Mouse (Mus musculus) liver, embryonic 14.5 days (tissue): ENCODE data around the gene Gm14226. TPM values are rescaled to one million over a fixed set of nuclear protein-coding genes. Genes with fewer than 3 reads are reported as not detected.
"Not testable (repeated sequence)": the region's sequence is repeated elsewhere in the genome, so short reads cannot be mapped to it uniquely, and the experiment has no call there.

Source experiments
- ATAC-seq: fragments of 200-750 bp; cut with Nextera tagmentation; 2 replicates; pipeline ENCODE4 v1.8.0; 2017; ENCODE audit warnings: moderate number of reproducible peaks, mild to moderate bottlenecking, moderate library complexity; ENCODE audit not compliant: insufficient read depth
- DNase-seq, 3 experiments: peaks; one replicate each; pipeline ENCODE4 v3.0.0-alpha.2; 2012 to 2013; ENCODE audit warnings: low read depth in 3 of 3, low spot score in 3 of 3
- H3K27ac ChIP-seq: fragments of 300-500 bp; sonication (generic); 2 replicates; pipeline ENCODE4 v1.5.1; 2014; ENCODE audit warnings: moderate library complexity, mild to moderate bottlenecking, control low read depth, inconsistent platforms
- H3K27me3 ChIP-seq: fragments of 300-500 bp; sonication (generic); 2 replicates; pipeline ENCODE4 v1.6.1; 2014; ENCODE audit warnings: mild to moderate bottlenecking, low read length, moderate library complexity; ENCODE audit not compliant: control insufficient read depth, insufficient read depth
- H3K36me3 ChIP-seq: fragments of 300-500 bp; sonication (generic); replicated peaks from 2 replicates; pipeline ENCODE4 v1.6.1; 2014; ENCODE audit warnings: low read depth; ENCODE audit not compliant: control insufficient read depth, insufficient read depth
- H3K4me1 ChIP-seq, 2 experiments: fragments of 200-500 bp in 1 of 2; fragments of 300-500 bp in 1 of 2; sonication (generic) in 1 of 2; replicated peaks; 2 replicates each; pipeline ENCODE4 v1.6.1; 2012 to 2014; ENCODE audit warnings: antibody characterized with exemption in 1 of 2, inconsistent platforms in 1 of 2, low read length in 1 of 2; ENCODE audit not compliant: control insufficient read depth in 2 of 2, insufficient read depth in 2 of 2
- H3K4me2 ChIP-seq: fragments of 300-500 bp; sonication (generic); 2 replicates; pipeline ENCODE4 v1.6.1; 2014; ENCODE audit warnings: low read depth, mild to moderate bottlenecking, control low read depth, moderate library complexity
- H3K4me3 ChIP-seq, 2 experiments: fragments of 200-500 bp in 1 of 2; fragments of 300-500 bp in 1 of 2; sonication (generic) in 1 of 2; 2 replicates each; pipeline ENCODE4 v1.5.1; 2012 to 2014; ENCODE audit warnings: low read depth in 2 of 2, low read length in 2 of 2, mild to moderate bottlenecking in 2 of 2, control low read depth in 1 of 2, inconsistent platforms in 1 of 2, moderate library complexity in 1 of 2; ENCODE audit not compliant: insufficient read depth in 1 of 2
- H3K9ac ChIP-seq: fragments of 300-500 bp; sonication (generic); replicated peaks from 2 replicates; pipeline ENCODE4 v1.6.1; 2014; ENCODE audit warnings: mild to moderate bottlenecking, control low read depth, moderate library complexity
- H3K9me3 ChIP-seq: fragments of 300-500 bp; sonication (generic); 2 replicates; pipeline ENCODE4 v1.6.1; 2016; ENCODE audit warnings: low read length, mixed read lengths; ENCODE audit not compliant: control insufficient read depth
- CTCF ChIP-seq: IDR thresholded peaks from 2 replicates; pipeline ENCODE4 v1.5.1; 2016; ENCODE audit warnings: antibody characterized with exemption, low read depth, control low read depth
- EP300 ChIP-seq: IDR thresholded peaks from 2 replicates; pipeline ENCODE4 v1.6.1; 2016; ENCODE audit warnings: antibody characterized with exemption, low read depth
- WGBS: fragments of 180-500 bp; shearing (Covaris S2); extraction: QIAGEN DNeasy Blood & Tissue Kit; methylation state at CpG from one replicate; pipeline ENCODE4 v1.1.7; 2014; ENCODE audit not compliant: insufficient replicate concordance; 5-methylcytosine and 5-hydroxymethylcytosine counted together
- polyA plus RNA-seq, 2 experiments: library from polyadenylated mRNA; depleted of rRNA in 1 of 2; stranded (reverse) in 1 of 2; unstranded in 1 of 2; fragments of >200 nt; fragmentation: Nextera tagmentation in 1 of 2; extraction: Ambion mirVana in 1 of 2; gene quantifications; 2 replicates each; pipeline versions ENCODE4 v1.2.1 to v1.2.3; 2012 to 2014

Gene Gm14226
- polyA plus RNA-seq (2012; rRNA removed): 0.14 and 0.16 TPM in 2 replicates
- polyA plus RNA-seq (2014; fragmentation: Nextera tagmentation; extraction: Ambion mirVana): 0.36 and 0.49 TPM in 2 replicates

DNA sequence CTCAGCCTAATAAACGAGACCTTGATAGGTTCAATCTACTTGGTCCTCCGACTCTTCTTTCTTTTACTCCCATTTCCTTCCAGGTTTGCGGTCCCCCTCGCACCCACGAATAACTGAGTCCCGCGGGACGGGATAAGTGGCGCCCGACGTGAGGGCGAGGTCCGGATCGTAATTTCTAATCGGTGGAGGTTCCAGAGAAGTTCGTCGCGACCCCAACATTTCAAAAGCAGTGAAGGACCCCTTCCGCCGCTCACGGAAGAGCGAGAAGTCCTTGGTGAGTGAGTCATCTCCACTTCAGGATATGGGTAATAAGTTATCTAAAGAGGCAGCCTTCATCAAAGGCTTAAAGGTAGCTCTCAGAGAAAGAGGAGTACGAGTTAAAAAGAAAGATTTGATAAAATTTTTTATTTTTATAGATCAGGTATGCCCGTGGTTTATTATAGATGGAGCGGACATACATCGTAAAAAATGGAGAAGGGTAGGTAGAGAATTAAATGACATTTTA lies at the start of gene Gm14226:
Gm14226 (plus strand) TSS at position 16 of the 505 bp plus-strand sequence.
- Histone ChIP-seq H3K27me3 (peaks cover 10% of the 10 kb centered on the region), H3K9ac (peak within 1 kb of the TSS; percentile 53), H3K4me3 (peak within 1 kb of the TSS; percentile 59 to 65), H3K4me2 (peak within 1 kb of the TSS; percentile 95)
- H3K4me1 ChIP-seq, H3K9me3 ChIP-seq, DNase-seq, H3K36me3 ChIP-seq, ATAC-seq, H3K27ac ChIP-seq: not testable (repeated sequence)
- WGBS: under 1% methylated on average over 23 of the region's 26 CpGs

DNA sequence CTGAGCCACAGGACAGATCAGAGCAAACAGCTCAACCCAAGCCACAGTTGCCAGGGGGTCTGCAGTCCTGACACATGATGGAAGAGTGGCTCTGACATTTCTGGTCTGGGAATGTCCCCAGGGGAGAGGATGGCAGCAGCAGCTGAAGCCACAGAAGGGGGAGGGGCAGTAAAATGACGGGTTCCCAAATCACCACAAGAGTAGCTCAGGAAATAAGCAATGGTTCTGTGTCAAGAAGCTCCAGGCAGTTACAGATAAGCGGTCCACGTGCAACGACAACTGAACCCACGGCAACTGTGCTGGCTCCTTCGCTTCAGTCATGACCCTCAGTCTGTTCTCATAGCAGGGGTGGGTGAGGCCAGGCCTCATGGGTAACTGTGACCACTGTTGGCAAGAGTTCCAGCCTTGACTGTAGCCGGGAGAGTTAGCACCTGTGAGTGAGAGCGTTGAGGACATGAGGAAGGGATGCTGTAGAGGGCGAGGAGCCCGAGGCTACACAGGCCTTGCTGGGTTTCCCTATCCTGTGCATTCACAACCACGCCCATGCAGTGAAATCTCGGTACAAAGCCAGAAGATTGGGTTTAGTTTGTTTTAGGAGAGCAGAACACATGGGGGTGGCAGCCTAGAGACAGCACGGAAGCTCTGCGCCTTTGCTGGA lies 48.2 kb upstream of the Gm14226 start:
- ATAC-seq, DNase-seq, H3K27me3 ChIP-seq, H3K9ac ChIP-seq, H3K27ac ChIP-seq, H3K9me3 ChIP-seq, H3K4me3 ChIP-seq, H3K4me2 ChIP-seq, H3K4me1 ChIP-seq, H3K36me3 ChIP-seq: not testable (repeated sequence)
- WGBS: 31% methylated on average over 14 of the region's 14 CpGs

DNA sequence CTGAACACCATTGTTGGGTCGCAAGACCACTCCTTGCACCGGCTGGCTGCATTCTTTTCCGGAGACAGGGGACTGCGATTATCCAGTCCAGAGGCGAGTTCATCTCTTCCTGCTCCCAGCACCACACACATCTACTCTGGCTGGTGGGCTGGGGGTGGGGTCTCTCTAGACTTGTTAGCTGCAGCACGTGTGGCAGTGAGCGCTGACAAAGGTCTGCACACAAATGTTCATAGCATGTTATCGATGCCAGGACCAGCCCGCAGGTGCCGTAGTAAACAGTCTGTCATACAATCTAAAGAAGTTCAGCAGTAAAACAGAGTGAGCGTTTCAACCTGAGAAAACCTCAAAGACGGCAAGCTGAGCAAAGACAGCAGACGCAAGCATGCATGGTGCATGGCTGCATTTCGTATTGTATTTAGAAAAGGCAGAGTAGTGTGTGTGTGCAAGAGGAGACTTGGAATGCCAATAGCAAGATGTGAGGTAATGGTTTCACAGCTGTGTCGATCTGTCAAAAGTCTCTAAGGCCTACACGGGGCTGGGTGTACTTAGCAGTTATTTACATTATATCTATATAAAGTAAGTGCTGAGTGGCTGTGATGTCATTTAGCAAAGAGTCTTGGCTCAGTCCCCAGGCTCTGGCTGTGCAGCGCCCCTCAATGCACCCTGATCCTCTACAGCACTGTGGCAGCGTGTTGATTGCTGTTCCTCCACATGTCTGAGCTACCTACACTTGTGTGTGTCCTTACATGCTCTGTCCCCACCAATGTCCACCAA lies 46.0 kb upstream of the Gm14226 start:
- H3K4me2 ChIP-seq: no peak overlapping the region
- 56% methylated on average over 18 of the region's 18 CpGs for WGBS
- no peak overlapping the region for H3K9ac ChIP-seq
- H3K36me3 ChIP-seq: no peaks in the 10 kb centered on the region
- no peaks in the 10 kb centered on the region for H3K4me1 ChIP-seq
- DNase-seq (no peak), ATAC-seq (no peak)
- no peak overlapping the region for H3K27ac ChIP-seq
- H3K9me3 ChIP-seq: no peaks in the 10 kb centered on the region
- TF ChIP-seq EP300: no peak
- no peak for TF ChIP-seq CTCF
- H3K4me3 ChIP-seq: no peak overlapping the region
- H3K27me3 ChIP-seq: no peaks in the 10 kb centered on the region

DNA sequence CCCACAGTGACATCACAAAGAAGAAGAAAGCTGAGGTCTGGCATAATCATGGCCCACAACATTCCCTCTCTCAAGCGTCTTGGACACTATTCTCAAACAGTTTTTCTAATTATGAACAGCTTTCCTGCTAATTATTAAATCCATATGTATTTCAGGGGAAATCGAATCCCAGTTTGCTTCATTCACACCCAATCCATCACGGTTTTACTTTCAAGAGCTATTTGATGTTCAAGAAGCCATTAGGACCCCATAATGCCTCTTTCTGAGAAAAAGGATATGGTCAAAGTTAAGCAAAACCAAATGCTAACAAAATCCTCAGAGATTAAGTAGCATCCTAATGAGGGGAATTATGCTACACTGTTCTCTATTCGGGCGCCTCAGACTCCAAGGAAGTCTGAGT lies 45.1 kb upstream of the Gm14226 start:
- WGBS: 68% methylated on average over 5 of the region's 5 CpGs
- H3K4me3 ChIP-seq: no peak overlapping the region
- no peak for ATAC-seq

DNA sequence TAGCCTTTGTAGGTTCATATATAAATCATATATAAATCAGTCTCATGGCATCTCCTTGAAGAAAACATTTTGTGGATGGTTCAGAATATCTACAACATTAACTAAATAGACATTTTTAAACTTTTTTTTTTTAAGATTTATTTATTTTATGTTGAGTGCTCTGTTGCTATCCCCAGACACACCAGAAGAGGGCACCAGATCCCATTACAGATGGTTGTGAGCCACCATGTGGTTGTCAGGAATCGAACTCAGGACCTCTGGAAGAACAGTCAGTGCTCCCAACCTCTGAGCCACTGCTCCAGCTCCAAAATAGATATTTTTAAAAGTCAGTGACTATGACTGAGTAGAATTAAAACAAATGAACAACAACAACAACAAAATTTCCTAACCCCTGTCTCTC lies 31.5 kb upstream of the Gm14226 start:
- Histone ChIP-seq H3K9ac (no peak overlapping the region), H3K4me2 (no peak overlapping the region), H3K9me3 (no peaks in the 10 kb centered on the region), H3K27ac (no peak overlapping the region), H3K27me3 (no peaks in the 10 kb centered on the region), H3K4me3 (no peak overlapping the region), H3K36me3 (no peaks in the 10 kb centered on the region), H3K4me1 (no peaks in the 10 kb centered on the region; a peak in 1 of 4 replicates)
- ATAC-seq (no peak), DNase-seq (no peak)
- 24% methylated on average over 1 of the region's 1 CpGs for WGBS
- peak; percentile 34 for TF ChIP-seq CTCF
- no peak for TF ChIP-seq EP300

More for the DNA sequence above, 45.1 kb upstream of the Gm14226 start:
- no peak overlapping the region for H3K9ac ChIP-seq
- no peaks in the 10 kb centered on the region for H3K4me1 ChIP-seq
- no peaks in the 10 kb centered on the region for H3K36me3 ChIP-seq
- no peak for DNase-seq
- H3K27ac ChIP-seq: no peak overlapping the region
- no peaks in the 10 kb centered on the region for H3K9me3 ChIP-seq
- no peak for TF ChIP-seq EP300
- H3K4me2 ChIP-seq: no peak overlapping the region
- no peaks in the 10 kb centered on the region for H3K27me3 ChIP-seq
